Mouse (Mus musculus): ENCODE measurements around the gene Psmg3. TPM values are rescaled to one million over a fixed set of nuclear protein-coding genes. Genes with fewer than 3 reads are reported as not detected.

The Psmg3 gene
- total RNA-seq, 4 experiments from 2014 or later: 16.7 to 20.2 (median 19.1) TPM

DNA sequence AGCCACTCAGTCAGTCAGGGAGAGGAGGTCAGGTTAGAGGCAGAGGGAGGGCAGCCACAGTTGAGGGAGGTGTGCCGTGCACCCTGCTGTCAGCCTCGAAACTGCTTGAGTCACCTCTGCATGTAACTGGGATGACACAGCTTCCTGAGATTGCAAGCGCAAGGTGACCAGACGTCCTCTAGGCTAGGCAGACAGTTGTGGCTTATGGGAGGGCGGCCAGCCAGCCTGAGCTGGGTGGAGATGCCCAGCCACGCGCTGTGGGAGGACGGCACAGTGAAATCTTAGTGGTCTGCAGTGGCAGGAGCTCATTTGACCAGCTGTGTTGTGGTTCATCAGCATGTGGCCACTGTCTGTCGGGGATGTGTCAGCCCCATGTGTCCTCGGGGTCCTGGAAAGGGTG lies 31.7 kb downstream of the Psmg3 start:
- no peak for DNase-seq (ENCODE audit: low spot score in 2 of 2)

DNA sequence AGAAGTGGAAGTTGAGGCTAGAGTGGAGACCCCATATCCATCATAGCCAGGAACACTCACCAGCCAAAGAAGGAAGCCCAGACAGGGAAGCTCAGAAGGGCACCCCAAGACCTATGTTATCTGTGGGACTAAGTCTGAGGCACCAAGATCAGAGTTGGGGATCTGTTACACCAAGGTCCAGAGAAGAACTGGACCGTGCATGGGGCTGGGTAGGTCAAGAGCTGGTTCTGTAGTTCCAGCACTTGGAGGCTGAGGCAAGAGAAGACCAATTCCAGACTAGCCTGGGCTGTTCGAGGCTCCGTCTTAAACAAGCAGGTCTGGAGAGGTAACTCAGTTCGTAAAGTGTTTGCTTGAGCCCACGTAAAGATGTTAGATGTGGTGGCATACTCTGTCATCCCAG lies 32.5 kb downstream of the Psmg3 start:
- DNase-seq (ENCODE audit: low spot score in 2 of 2): no peak

DNA sequence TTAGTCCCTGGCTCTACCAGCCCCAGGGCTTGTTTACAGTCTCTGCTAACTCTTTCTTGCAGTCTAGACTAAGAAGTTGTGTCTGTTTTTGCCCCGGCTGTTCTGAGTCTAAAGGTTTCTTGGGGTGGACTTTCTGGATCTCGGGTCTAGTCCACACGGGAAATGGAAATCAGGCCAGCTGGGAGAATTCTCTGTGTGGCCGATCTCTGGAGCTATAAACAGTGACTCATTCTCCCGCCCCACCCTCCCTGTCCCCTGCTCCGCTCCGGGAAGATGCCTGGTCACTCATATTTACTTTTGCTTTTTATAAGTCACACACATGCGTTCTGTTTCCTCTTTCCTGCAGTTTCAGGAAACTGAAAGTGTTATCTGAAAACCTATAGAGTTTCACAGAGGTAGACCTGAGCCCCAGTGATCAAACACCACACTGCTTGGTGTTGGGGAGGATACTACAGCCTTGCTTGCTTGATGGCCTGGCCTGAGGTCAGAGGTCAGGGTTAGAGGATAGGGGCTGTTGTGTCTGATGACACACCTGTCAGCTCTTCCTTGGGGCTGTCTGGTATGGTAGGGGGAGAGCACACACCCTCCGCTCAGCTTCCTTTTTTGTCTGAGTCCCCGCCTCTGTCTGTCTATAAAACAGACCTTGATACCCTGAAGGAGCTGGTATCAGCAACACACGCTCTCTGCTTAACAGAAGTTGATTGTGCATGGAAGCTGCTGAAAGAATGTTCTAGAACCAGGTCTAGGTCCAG lies 33.2 kb downstream of the Psmg3 start:
- DNase-seq (ENCODE audit: low spot score in 2 of 2): no peak

DNA sequence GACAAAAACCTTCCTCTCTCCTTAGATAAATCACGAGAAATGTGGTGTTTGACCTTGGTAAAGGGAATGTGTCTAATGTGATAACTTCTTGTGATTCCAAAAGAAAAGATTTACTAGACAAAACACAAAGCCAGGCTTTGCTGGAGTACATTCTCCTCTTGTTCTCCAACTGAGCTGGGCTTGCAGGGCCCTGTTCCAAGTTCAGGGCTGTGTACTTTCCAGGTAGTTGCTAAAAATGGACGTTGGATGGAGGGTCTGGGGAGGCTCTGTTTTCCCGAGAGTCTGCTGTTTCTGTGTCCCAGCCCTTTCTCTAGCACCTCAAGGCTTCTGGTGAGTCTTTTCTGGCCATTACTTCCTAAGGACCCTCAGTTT lies 33.7 kb downstream of the Psmg3 start:
- no peak for DNase-seq (ENCODE audit: low spot score in 2 of 2)

DNA sequence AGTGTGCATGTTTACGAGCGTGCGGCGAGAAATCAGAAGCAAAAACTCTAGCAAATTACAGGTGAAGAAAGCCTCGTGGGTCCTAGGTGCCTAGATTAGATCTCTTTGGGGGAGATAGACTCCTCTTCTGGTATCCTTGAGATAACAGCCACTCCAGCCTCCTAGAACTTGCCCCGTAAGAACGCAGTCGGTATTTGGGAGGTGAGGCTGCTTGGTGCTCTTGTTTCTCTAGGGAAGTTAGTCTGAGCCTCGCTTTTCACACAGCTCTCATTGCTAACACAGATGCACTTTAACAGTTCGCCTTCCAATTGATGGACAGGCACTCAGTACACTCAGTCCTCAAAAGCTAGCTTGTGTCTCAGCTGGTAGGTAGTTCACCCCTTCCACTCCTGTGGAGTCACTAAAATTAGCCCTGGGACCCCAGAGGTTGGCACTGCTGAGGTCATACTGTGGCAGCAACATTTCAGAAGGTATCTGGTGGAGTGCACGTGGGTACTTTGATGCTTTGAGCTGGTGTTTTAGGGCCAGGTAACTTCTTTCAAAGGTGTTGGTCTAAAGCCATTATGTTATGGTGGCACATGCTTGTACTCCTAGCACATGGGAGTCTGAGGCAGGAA lies 34.4 kb downstream of the Psmg3 start:
- DNase-seq (ENCODE audit: low spot score in 2 of 2): no peak

DNA sequence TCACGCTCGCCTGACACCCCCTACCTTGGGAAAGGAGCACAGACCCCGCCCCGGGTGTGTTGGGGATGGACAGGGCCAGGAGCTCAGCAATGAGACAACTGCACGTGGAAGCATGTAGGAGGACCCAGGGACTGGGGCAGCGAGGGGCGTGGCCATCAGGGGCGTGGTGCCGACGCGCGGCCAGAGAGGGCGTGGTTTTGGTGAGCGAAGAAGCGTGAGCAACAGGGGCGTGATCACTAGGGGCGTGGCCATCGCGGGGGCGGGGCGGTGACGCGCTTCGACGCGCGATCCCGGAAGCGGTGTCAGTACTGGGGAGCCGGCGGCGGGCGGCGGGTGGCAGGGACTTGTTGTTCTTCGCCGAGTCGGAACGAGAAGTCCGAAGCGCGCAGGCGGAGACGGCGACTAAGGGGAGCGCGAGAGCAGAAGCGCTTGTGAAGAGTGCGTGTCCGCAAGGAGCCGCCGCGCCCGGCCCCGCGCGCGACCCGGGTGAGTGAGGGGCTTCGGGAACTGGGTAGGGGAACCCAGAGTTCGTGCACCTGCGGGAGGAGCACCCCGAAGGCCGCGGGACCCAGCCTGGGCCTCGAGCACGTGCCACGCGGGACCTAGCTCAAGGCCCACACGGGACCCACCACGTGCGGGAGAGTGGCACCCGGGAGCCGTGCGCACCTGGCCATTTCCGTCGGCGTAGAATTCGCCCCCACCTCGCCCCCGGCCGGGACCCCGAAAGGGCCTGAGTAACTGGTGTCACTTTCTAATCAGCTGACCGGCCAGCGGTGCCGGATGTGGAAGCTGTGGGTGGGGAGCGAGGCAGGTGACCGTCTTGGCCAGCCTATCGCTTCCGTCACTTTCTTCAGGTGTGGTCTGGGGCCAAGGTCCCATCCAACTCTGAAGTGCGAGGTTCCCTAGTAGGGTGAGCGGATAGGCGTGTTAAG lies 35.2 kb downstream of the Psmg3 start, which contains the start of gene Mafk:
TSS of gene Mafk (plus strand) at position 287 of the 932 bp plus-strand sequence.
- DNase-seq (ENCODE audit: low spot score in 2 of 2): peak; percentile 90 to 93

DNA sequence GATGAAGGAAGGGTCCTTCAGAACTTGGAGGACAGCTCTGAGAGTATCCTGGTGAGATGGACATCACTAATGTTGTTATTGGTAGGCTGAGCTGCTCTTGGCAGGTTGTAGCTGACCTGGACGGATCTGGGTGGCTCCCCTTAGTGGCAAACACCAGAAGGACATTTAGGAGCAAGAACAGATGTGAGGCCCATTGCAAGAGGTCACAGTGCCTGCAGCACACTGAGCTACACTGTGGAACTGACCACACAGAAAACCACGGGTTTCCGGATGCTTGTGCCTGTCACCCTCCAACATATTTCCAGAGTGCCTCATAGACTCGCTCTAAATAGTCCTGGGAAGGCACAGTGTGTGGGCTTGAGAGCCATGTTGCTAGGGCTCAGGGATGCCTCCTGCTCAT lies 37.2 kb downstream of the Psmg3 start:
- DNase-seq (ENCODE audit: low spot score in 2 of 2): no peak

DNA sequence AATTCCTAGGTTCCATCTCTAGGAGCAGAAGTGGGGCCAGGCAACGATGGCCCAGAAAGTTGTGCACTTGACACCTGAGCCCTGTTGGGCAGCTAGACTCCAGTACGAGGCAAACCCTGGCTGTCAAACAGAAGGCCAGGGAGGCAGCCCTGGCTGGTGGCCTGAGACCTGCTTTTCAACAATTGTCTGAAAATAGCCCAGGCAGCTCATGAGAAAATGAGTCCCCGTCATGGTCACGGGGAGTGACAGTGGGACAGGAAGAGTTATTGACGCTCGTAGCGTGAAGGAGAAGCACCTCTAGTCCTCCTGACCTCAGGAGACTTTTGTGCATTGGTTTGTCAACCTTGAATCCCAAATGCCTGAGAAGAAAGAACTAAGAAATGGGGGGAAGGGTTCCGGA lies 45.3 kb downstream of the Psmg3 start:
- no peak for DNase-seq (ENCODE audit: low spot score in 2 of 2)

DNA sequence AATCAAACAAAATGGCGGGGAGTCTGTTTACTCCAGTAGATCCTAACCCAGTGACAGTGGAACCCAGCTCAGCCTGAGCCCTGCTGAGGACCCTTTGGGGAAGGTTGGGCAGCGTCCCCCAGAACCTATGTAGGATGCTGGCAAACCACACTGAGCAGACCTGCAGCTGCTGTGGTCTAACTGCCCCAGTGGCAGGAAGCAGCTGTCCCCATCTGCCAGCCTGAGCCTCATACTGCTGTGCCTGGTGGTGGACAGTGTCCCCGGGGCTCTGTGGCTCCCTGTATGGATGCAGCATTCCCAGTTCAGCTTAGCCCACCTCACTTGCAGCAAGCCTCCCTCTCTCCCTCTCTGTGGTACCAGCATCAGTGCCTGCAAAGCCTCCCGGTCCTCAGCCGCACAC lies 49.7 kb downstream of the Psmg3 start:
- no peak for DNase-seq (ENCODE audit: low spot score in 2 of 2)

DNA sequence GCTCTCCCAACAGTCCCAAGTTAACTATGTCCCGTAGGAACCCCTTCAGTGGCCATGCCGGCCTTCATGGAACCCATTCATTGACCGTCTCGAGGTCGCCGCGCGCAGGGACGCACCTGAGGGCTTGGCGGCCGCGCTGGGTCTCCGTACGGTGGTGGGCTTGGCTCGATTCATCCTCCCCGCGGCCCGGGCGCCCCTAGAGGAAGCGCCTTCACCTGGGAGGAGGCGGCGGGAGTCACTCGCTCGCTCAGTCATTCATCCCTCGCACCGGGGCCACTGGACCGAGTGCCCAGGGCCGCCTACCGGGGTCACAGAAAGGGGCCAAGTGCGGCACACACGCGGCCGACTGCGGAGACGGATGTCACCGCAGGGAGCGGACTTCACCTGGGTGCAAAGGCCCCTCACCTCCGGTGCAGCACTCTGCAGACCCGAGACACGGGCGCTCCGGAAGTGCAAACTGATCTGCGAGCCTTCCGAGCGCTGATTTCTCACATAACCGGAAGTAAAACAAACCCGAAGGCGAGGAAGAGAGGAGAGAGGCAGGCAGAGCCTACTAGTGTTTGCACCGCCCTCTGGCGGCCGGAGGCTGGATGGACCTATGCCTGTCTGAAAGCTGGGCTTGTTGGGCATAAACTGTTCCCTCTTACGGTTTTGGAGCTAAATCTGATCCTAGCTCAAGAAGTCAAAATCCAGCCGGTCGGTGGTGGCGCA lies 51.3 kb downstream of the Psmg3 start, which contains the start of gene Ints1:
TSS of gene Ints1 (minus strand) at position 459 of the 711 bp plus-strand sequence.
- peak; percentile 94 to 98 for DNase-seq (ENCODE audit: low spot score in 2 of 2)

Other genes with a start within 250 kb of the Psmg3 start
- gene Micall2, start 90.5 kb downstream of the Psmg3 start, total RNA-seq (2022): 1 to 10 TPM; 2.4 to 3.3 (median 2.7) TPM
- 100 to 1,000 TPM in 2 of 4 experiments, 10 to 100 TPM in 2; 97.1 to 104 (median 99.7) TPM for gene Ints1, start 51.2 kb downstream of the Psmg3 start, total RNA-seq (2022)
- gene Mafk, start 35.4 kb downstream of the Psmg3 start, total RNA-seq (2022): 10 to 100 TPM in 2 of 4 experiments, 1 to 10 TPM in 2; 8.6 to 13.0 (median 10.0) TPM
- under 1 TPM in 3 of 4 experiments, not detected in 1; 0.27 to 0.50 (median 0.39) TPM for gene Tmem184a, start 7.0 kb downstream of the Psmg3 start, total RNA-seq (2022)
- gene Gm26938, start 478 bp downstream of the Psmg3 start, total RNA-seq (2022): not detected
- gene Elfn1, start 81.1 kb upstream of the Psmg3 start, total RNA-seq (2022): 10 to 100 TPM; 30.3 to 34.3 (median 30.7) TPM